Mouse (Mus musculus) liver, postnatal 0 days (tissue): Measurements from ENCODE around the gene Pilra. TPM values are rescaled to one million over a fixed set of nuclear protein-coding genes. Genes with fewer than 3 reads are reported as not detected.

ENCODE experiments used
- ATAC-seq: fragments of 200-750 bp; cut with Nextera tagmentation; 2 replicates; pipeline ENCODE4 v1.8.0; 2017; ENCODE audit warnings: mild to moderate bottlenecking, moderate library complexity
- DNase-seq: peaks from one replicate; pipeline ENCODE4 v3.0.0-alpha.2; 2016
- H3K27ac ChIP-seq: fragments of 300-500 bp; sonication (generic); 2 replicates; pipeline ENCODE4 v1.5.1; 2014; ENCODE audit warnings: antibody characterized with exemption, moderate library complexity, mild to moderate bottlenecking, low read depth
- H3K27me3 ChIP-seq: fragments of 300-500 bp; sonication (generic); 2 replicates; pipeline ENCODE4 v1.6.1; 2014; ENCODE audit warnings: low read length, control low read depth, mixed read lengths; ENCODE audit not compliant: insufficient read depth
- H3K36me3 ChIP-seq: fragments of 300-500 bp; sonication (generic); replicated peaks from 2 replicates; pipeline ENCODE4 v1.6.1; 2014; ENCODE audit warnings: mild to moderate bottlenecking, control low read depth, low read length, moderate library complexity, mixed read lengths; ENCODE audit not compliant: insufficient read depth
- H3K4me1 ChIP-seq: fragments of 300-500 bp; sonication (generic); 2 replicates; pipeline ENCODE4 v1.6.1; 2014; ENCODE audit warnings: antibody characterized with exemption, mild to moderate bottlenecking, control low read depth; ENCODE audit not compliant: insufficient read depth
- H3K4me2 ChIP-seq: fragments of 300-500 bp; sonication (generic); 2 replicates; pipeline ENCODE4 v1.6.1; 2014; ENCODE audit warnings: low read depth, mild to moderate bottlenecking, low read length, moderate library complexity, mixed read lengths
- H3K4me3 ChIP-seq: fragments of 300-500 bp; sonication (generic); 2 replicates; pipeline ENCODE4 v1.5.1; 2014; ENCODE audit warnings: low read depth, low read length
- H3K9ac ChIP-seq: fragments of 300-500 bp; sonication (generic); replicated peaks from 2 replicates; pipeline ENCODE4 v1.6.1; 2014; ENCODE audit warnings: mild to moderate bottlenecking, moderate library complexity
- H3K9me3 ChIP-seq: fragments of 300-500 bp; sonication (generic); 2 replicates; pipeline ENCODE4 v1.6.1; 2016; ENCODE audit warnings: mild to moderate bottlenecking, control low read depth, low read length, mixed read lengths
- CTCF ChIP-seq: sonication (generic); IDR thresholded peaks from 2 replicates; pipeline ENCODE4 v1.5.1; 2016; ENCODE audit warnings: antibody characterized with exemption, low read depth
- EP300 ChIP-seq: IDR thresholded peaks from 2 replicates; pipeline ENCODE4 v1.6.1; 2016; ENCODE audit warnings: antibody characterized with exemption, low read depth, mild to moderate bottlenecking
- WGBS: fragments of 180-500 bp; shearing (Covaris S2); extraction: QIAGEN DNeasy Blood & Tissue Kit; methylation state at CpG from one replicate; pipeline ENCODE4 v1.1.7; 2014; ENCODE audit not compliant: insufficient replicate concordance; 5-methylcytosine and 5-hydroxymethylcytosine counted together
- polyA plus RNA-seq: library from polyadenylated mRNA; unstranded; fragments of >200 nt; fragmentation: Nextera tagmentation; extraction: Ambion mirVana; gene quantifications from 2 replicates; pipeline ENCODE4 v1.2.1, GENCODE M21; 2015

The Pilra gene
- polyA plus RNA-seq, 1 experiment from 2014 or later, result 12.1 TPM

DNA sequence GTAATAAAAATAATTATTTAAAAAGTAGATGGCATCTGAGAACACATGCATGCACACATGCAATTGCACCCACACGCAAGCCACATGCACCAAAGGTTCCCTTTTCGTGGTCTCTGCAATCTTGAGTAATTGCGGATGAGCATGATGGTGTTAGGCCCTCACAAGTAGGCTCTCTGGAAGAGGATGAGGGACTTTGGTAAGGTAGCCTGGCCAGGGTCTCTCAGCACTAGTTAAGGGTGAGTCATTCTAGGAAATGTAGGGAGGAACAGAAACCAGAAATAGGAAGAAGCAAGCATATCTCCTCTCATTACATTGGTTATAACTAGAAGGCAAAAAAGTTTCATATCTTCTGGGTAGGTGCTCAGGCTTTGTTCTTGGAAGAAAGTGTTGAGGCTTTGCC lies 11.1 kb downstream of the Pilra start:
- H3K4me3 ChIP-seq, result no peak overlapping the region
- no peak for TF ChIP-seq EP300
- TF ChIP-seq CTCF, result no peak
- no peak for DNase-seq

GRCm38 (mm10) chr5:137823455-137824045 lies 12.5 kb downstream of the Pilra start:
- no peak overlapping the region for H3K27ac ChIP-seq
- no peak for TF ChIP-seq CTCF
- TF ChIP-seq EP300, result no peak
- H3K4me2 ChIP-seq, result no peak overlapping the region
- WGBS, result 74% methylated on average over 6 of the region's 6 CpGs
- H3K4me1 ChIP-seq, result no peaks in the 10 kb centered on the region; the same call in none of the 2 replicates
- DNase-seq (no peak), ATAC-seq (no peak)
- H3K9ac ChIP-seq, result no peak overlapping the region
- H3K27me3 ChIP-seq, result no peaks in the 10 kb centered on the region
- H3K4me3 ChIP-seq, result no peak overlapping the region
- no peaks in the 10 kb centered on the region for H3K9me3 ChIP-seq
- H3K36me3 ChIP-seq, result no peaks in the 10 kb centered on the region

More for the DNA sequence above, 11.1 kb downstream of the Pilra start:
- H3K36me3 ChIP-seq, result no peaks in the 10 kb centered on the region
- ATAC-seq, result no peak
- 55% methylated on average over 3 of the region's 3 CpGs for WGBS
- no peak overlapping the region for H3K4me2 ChIP-seq
- no peaks in the 10 kb centered on the region for H3K9me3 ChIP-seq
- H3K27ac ChIP-seq, result peak overlapping the region; percentile 22; the same call in 1 of the 2 replicates
- no peaks in the 10 kb centered on the region for H3K27me3 ChIP-seq
- no peak overlapping the region for H3K9ac ChIP-seq
- no peaks in the 10 kb centered on the region; the same call in none of the 2 replicates for H3K4me1 ChIP-seq

DNA sequence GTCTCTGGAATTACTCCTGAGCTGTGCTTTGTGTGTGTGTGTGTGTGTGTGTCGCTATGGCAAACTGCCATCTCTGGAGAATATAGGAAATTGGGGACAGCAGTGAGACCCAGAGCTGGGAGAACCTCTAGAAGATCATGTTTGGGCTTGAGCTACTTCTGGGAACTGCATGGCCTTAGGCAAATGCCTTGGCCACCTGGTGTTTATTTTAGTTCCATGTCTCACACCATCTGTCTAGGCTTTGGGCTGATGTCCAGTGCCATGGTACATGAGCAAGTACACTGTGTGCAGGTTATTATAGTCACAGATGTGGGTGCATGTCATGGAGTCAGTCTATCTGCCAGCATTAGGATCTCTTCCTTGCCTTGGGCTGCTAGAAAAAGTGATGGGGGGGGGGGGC lies 13.5 kb downstream of the Pilra start:
- H3K27me3 ChIP-seq, result no peaks in the 10 kb centered on the region
- H3K9me3 ChIP-seq, result no peaks in the 10 kb centered on the region
- no peaks in the 10 kb centered on the region for H3K36me3 ChIP-seq
- 75% methylated on average over 1 of the region's 1 CpGs for WGBS
- ATAC-seq (no peak), DNase-seq (no peak)
- no peaks in the 10 kb centered on the region; the same call in none of the 2 replicates for H3K4me1 ChIP-seq
- no peak overlapping the region for H3K9ac ChIP-seq
- TF ChIP-seq CTCF (no peak), EP300 (no peak)
- no peak overlapping the region for H3K27ac ChIP-seq
- no peak overlapping the region for H3K4me2 ChIP-seq
- no peak overlapping the region for H3K4me3 ChIP-seq

DNA sequence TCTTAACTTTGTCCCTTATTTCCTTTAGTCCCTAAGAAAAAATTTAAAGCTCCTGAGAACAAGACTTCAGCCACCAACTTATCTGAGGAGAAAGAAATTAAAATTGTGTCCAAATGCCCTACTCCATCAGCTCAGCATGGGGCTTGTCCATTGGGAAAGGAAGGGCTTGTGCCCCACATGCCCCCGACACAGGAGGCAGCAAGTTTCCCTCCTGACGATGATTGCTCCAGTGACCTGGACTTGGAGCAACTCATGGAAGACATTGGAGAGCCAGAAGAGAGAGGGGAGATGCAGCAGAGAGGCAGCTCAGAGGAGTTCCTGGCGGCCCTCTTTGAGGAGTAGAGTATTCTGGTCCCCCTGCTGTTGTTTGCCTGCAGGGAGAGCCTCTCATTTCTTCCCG lies 14.0 kb downstream of the Pilra start:
- Histone ChIP-seq H3K9ac (no peak overlapping the region), H3K4me1 (no peaks in the 10 kb centered on the region; the same call in none of the 2 replicates), H3K36me3 (no peaks in the 10 kb centered on the region), H3K4me2 (no peak overlapping the region), H3K27ac (no peak overlapping the region), H3K9me3 (no peaks in the 10 kb centered on the region), H3K27me3 (no peaks in the 10 kb centered on the region), H3K4me3 (no peak overlapping the region)
- TF ChIP-seq CTCF (no peak), EP300 (no peak)
- ATAC-seq, result no peak
- DNase-seq, result no peak
- WGBS, result 72% methylated on average over 4 of the region's 4 CpGs

GRCm38 (mm10) chr5:137817466-137818222 lies 18.4 kb downstream of the Pilra start:
- H3K4me3 ChIP-seq, result no peak overlapping the region
- no peaks in the 10 kb centered on the region for H3K4me1 ChIP-seq
- no peak overlapping the region for H3K4me2 ChIP-seq
- H3K27ac ChIP-seq, result peak overlapping the region; percentile 34; the same call in 1 of the 2 replicates
- no peak overlapping the region for H3K9ac ChIP-seq
- no peaks in the 10 kb centered on the region for H3K27me3 ChIP-seq
- H3K36me3 ChIP-seq, result no peaks in the 10 kb centered on the region
- DNase-seq (no peak), ATAC-seq (peak; percentile 48; the same call in 1 of the 2 replicates)
- 53% methylated on average over 4 of the region's 4 CpGs for WGBS
- H3K9me3 ChIP-seq, result no peaks in the 10 kb centered on the region
- TF ChIP-seq CTCF, result no peak
- no peak for TF ChIP-seq EP300

- WGBS, result 84% methylated on average over 5 of the region's 5 CpGs
- ATAC-seq (no peak), DNase-seq (no peak)
- Histone ChIP-seq H3K4me3 (no peak overlapping the region), H3K4me1 (no peaks in the 10 kb centered on the region), H3K36me3 (no peaks in the 10 kb centered on the region), H3K27ac (no peak overlapping the region), H3K9me3 (no peaks in the 10 kb centered on the region), H3K9ac (no peak overlapping the region), H3K4me2 (no peak overlapping the region), H3K27me3 (no peaks in the 10 kb centered on the region)
- TF ChIP-seq EP300, result no peak
- no peak for TF ChIP-seq CTCF
These were observed 27.8 kb downstream of the Pilra start for GRCm38 (mm10) chr5:137808316-137808715.
